Mouse (Mus musculus): ENCODE measurements at regions not wholly inside any gene's neighbourhood (a gene's known extent, or its start where the extent isn't known, plus 50 kb on each side); places are given as distances from the start of the nearest gene placed in this dataset.

GRCm38 (mm10) chr6:144876758-144877157 is 95.0 kb upstream of the Sox5 start:
- DNase-seq = no peak

- DNase-seq = no peak
Observed at GRCm38 (mm10) chr6:144875862-144876261, 94.1 kb upstream of the Sox5 start.

- DNase-seq = no peak
Observed at GRCm38 (mm10) chr6:144874251-144874650, 92.5 kb upstream of the Sox5 start.

- no peak for DNase-seq
Observed at GRCm38 (mm10) chr6:144870949-144871348, 89.2 kb upstream of the Sox5 start.

- DNase-seq = no peak
Observed at GRCm38 (mm10) chr6:144867333-144867732, 85.6 kb upstream of the Sox5 start.

- no peak for DNase-seq
Observed at GRCm38 (mm10) chr6:144864026-144864425, 82.2 kb upstream of the Sox5 start.

- no peak for DNase-seq
Observed at GRCm38 (mm10) chr6:144863430-144863994, 81.7 kb upstream of the Sox5 start.

GRCm38 (mm10) chr6:144841510-144841909 is 59.7 kb upstream of the Sox5 start:
- DNase-seq = no peak

- DNase-seq = no peak
Observed at GRCm38 (mm10) chr6:144839383-144839782, 57.6 kb upstream of the Sox5 start.

GRCm38 (mm10) chr6:144834323-144835183 is 52.8 kb upstream of the Sox5 start:
- no peak for DNase-seq
